Mouse (Mus musculus): ENCODE data around the gene Rexo4. TPM values are rescaled to one million over a fixed set of nuclear protein-coding genes. Genes with fewer than 3 reads are reported as not detected.

Rexo4 gene
- polyA plus RNA-seq, 1 experiment, result 56.2 TPM

DNA sequence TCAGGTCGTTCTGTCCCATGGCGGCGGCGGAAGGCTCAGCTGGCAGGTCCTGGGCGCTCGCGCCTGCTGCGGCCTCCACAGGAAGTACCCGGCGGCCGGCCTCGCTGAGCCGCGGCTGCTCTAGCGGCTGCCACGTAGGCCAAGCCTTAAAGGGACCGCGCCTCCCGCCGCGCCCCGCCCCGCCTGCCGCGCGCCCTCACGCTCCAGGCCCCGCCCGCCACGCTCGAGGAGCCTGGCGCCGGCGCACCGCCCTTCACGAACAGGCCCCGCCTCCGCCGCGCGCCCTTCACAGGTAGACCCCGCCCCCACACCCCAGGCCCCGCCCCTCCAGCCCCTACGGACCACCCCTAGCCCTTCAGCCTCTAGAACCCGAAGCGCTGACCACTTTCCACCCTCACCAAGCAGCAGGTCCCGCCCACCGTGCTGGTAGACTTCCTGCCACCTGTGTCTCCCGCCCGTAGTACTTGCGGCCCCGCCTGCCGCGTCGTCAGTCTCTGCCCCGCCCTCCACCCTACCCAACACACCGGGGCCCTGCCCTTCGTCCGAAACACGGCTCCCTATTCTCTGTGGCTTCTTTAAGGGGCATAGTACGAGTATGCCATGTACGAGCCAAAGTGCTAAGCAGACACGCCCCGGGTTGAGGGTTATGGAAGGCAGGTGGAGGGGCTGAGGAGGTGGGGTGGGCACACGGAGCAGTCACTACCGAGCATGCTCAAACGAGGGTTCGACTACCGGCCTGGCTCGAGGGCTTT is 30.7 kb downstream of the Rexo4 start, which contains the start of the genes Surf4 and Stkld1:
TSS of gene Surf4 (minus strand) at position 625 of the 752 bp plus-strand sequence.
TSS of gene Stkld1 (plus strand) at position 744 of the 752 bp plus-strand sequence.
- TF ChIP-seq CTCF (IDR thresholded peaks at IDR 0.05; ENCODE audit: borderline replicate concordance, control insufficient read depth, extremely low read depth, insufficient read depth, low read length, poor library complexity) (peak; percentile 22; the same call in 1 of the 2 replicates), POLR2A (IDR thresholded peaks at IDR 0.05; ENCODE audit: control insufficient read depth, extremely low read depth, insufficient read depth, low read length, poor library complexity) (peak; percentile 76)
- peak; percentile 93 for DNase-seq

DNA sequence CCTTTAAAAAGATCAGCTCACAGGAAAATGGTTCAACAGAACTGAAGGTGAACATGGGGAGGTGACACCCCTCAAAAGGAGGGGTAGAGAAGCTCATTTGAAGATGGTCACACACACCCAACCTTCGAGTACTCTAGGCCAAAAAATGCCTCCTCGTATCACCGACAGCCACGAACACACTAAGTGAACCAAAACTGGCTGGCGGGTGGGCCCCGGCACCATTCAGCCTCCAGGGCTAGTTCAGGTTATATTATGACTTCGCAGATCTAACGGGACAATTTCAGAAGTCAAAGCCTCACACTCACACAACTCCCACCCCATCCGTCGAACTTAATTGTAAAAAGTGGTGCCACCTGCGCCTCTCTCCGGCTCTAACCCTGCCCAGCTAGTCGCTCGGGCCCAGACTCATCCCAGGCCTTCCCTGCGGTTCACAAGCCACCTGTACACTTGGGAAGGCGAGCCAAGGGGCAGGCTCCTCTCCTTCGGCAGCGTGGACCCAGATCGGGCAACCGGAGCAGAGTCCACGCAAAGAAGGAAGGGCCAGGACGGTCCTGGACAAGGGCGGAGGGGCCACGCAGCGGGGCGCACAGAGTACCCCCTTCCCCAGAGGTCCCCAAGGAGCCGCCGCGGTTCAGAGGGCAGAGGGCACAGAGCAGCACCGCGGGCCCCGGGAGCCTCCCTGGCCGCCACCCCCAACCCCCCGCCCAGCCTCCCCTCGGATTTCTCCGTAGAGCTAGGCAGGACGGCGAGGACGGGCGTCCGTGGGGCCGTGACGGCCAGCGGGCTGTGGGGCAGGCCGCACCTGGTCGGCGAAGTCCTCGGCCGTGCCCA is 31.5 kb downstream of the Rexo4 start:
- TF ChIP-seq POLR2A (IDR thresholded peaks at IDR 0.05; ENCODE audit: control insufficient read depth, extremely low read depth, insufficient read depth, low read length, poor library complexity) (no peak), CTCF (IDR thresholded peaks at IDR 0.05; ENCODE audit: borderline replicate concordance, control insufficient read depth, extremely low read depth, insufficient read depth, low read length, poor library complexity) (0 out of 2 replicates have a peak, but pooled peaks have one; percentile 35)
- under 1% methylated on average over 48 of the region's 49 CpGs for WGBS
- no peak for DNase-seq

More for the DNA sequence above, 30.7 kb downstream of the Rexo4 start, which contains the start of the genes Surf4 and Stkld1:
- WGBS, result 2% methylated on average over 64 of the region's 70 CpGs
- Histone ChIP-seq H3K27ac (ENCODE audit: control insufficient read depth, insufficient read depth, low read length) (peak within 1 kb of the TSS; percentile 56), H3K36me3 (ENCODE audit: control insufficient read depth, insufficient read depth, low read length) (no peaks in the 10 kb centered on the region), H3K4me1 (replicated peaks; ENCODE audit: control insufficient read depth, insufficient read depth, low read length) (peaks cover 38% of the 10 kb centered on the region), H3K27me3 (ENCODE audit: control insufficient read depth, insufficient read depth, low read length) (no peaks in the 10 kb centered on the region), H3K4me3 (ENCODE audit: control insufficient read depth, insufficient read depth, low read length) (peak within 1 kb of the TSS; percentile 77)

DNA sequence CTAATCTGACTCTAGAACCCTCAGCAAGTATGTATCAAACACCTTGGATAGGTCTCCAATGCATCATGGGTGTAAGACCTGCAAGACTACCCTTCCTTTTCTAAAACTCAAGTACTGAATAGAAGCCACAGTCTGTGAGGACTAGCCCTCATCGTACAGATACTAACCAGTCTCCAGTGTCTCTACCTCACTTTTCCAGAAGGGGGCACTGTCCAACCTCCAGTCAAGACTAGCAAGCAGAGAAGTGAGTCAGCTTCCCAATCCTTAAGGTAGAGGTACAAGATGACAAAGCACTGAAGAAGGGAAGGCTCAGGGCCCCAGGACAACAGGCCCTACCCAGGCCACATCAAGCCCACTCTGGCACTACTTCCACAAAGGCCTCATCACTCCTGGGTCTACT is 33.8 kb downstream of the Rexo4 start:
- no peaks in the 10 kb centered on the region for H3K27me3 ChIP-seq (ENCODE audit: control insufficient read depth, insufficient read depth, low read length)
- TF ChIP-seq POLR2A (IDR thresholded peaks at IDR 0.05; ENCODE audit: control insufficient read depth, extremely low read depth, insufficient read depth, low read length, poor library complexity) (no peak), CTCF (IDR thresholded peaks at IDR 0.05; ENCODE audit: borderline replicate concordance, control insufficient read depth, extremely low read depth, insufficient read depth, low read length, poor library complexity) (no peak)
- peak; percentile 79 for DNase-seq
- H3K4me3 ChIP-seq (ENCODE audit: control insufficient read depth, insufficient read depth, low read length), result no peak overlapping the region
- H3K27ac ChIP-seq (ENCODE audit: control insufficient read depth, insufficient read depth, low read length), result no peak overlapping the region
- peaks cover 17% of the 10 kb centered on the region for H3K36me3 ChIP-seq (ENCODE audit: control insufficient read depth, insufficient read depth, low read length)
- WGBS, result 17% methylated on average over 1 of the region's 1 CpGs
- H3K4me1 ChIP-seq (replicated peaks; ENCODE audit: control insufficient read depth, insufficient read depth, low read length), result peaks cover 29% of the 10 kb centered on the region

More for the DNA sequence above, 31.5 kb downstream of the Rexo4 start:
- Histone ChIP-seq H3K4me3 (ENCODE audit: control insufficient read depth, insufficient read depth, low read length) (peak overlapping the region; percentile 77), H3K27me3 (ENCODE audit: control insufficient read depth, insufficient read depth, low read length) (no peaks in the 10 kb centered on the region), H3K36me3 (ENCODE audit: control insufficient read depth, insufficient read depth, low read length) (no peaks in the 10 kb centered on the region), H3K27ac (ENCODE audit: control insufficient read depth, insufficient read depth, low read length) (peak overlapping the region; percentile 15; the same call in 1 of the 2 replicates), H3K4me1 (replicated peaks; ENCODE audit: control insufficient read depth, insufficient read depth, low read length) (peaks cover 38% of the 10 kb centered on the region)

- peaks cover 14% of the 10 kb centered on the region for H3K4me1 ChIP-seq (replicated peaks; ENCODE audit: control insufficient read depth, insufficient read depth, low read length)
- H3K4me3 ChIP-seq (ENCODE audit: control insufficient read depth, insufficient read depth, low read length), result no peak overlapping the region
- no peak overlapping the region for H3K27ac ChIP-seq (ENCODE audit: control insufficient read depth, insufficient read depth, low read length)
- DNase-seq, result no peak
- TF ChIP-seq POLR2A (IDR thresholded peaks at IDR 0.05; ENCODE audit: control insufficient read depth, extremely low read depth, insufficient read depth, low read length, poor library complexity) (no peak), CTCF (IDR thresholded peaks at IDR 0.05; ENCODE audit: borderline replicate concordance, control insufficient read depth, extremely low read depth, insufficient read depth, low read length, poor library complexity) (no peak)
- 93% methylated on average over 6 of the region's 6 CpGs for WGBS
- H3K27me3 ChIP-seq (ENCODE audit: control insufficient read depth, insufficient read depth, low read length), result no peaks in the 10 kb centered on the region
- peaks cover 42% of the 10 kb centered on the region for H3K36me3 ChIP-seq (ENCODE audit: control insufficient read depth, insufficient read depth, low read length)
These were observed 36.3 kb downstream of the Rexo4 start for GRCm38 (mm10) chr2:26927745-26928476.

GRCm38 (mm10) chr2:26921784-26922183 is 42.4 kb downstream of the Rexo4 start:
- no peak for TF ChIP-seq CTCF (IDR thresholded peaks at IDR 0.05; ENCODE audit: borderline replicate concordance, control insufficient read depth, extremely low read depth, insufficient read depth, low read length, poor library complexity)
- TF ChIP-seq POLR2A (IDR thresholded peaks at IDR 0.05; ENCODE audit: control insufficient read depth, extremely low read depth, insufficient read depth, low read length, poor library complexity), result no peak
- Histone ChIP-seq H3K4me3 (ENCODE audit: control insufficient read depth, insufficient read depth, low read length) (no peak overlapping the region), H3K36me3 (ENCODE audit: control insufficient read depth, insufficient read depth, low read length) (peaks cover 77% of the 10 kb centered on the region), H3K4me1 (replicated peaks; ENCODE audit: control insufficient read depth, insufficient read depth, low read length) (peaks cover 12% of the 10 kb centered on the region), H3K27me3 (ENCODE audit: control insufficient read depth, insufficient read depth, low read length) (no peaks in the 10 kb centered on the region), H3K27ac (ENCODE audit: control insufficient read depth, insufficient read depth, low read length) (no peak overlapping the region)
- 88% methylated on average over 9 of the region's 9 CpGs for WGBS
- DNase-seq, result no peak

Measured in thymus, adult 2 months (tissue).